Comparison of ENCODE assay signal across 8 mouse cellular contexts in the genomic region with DNA sequence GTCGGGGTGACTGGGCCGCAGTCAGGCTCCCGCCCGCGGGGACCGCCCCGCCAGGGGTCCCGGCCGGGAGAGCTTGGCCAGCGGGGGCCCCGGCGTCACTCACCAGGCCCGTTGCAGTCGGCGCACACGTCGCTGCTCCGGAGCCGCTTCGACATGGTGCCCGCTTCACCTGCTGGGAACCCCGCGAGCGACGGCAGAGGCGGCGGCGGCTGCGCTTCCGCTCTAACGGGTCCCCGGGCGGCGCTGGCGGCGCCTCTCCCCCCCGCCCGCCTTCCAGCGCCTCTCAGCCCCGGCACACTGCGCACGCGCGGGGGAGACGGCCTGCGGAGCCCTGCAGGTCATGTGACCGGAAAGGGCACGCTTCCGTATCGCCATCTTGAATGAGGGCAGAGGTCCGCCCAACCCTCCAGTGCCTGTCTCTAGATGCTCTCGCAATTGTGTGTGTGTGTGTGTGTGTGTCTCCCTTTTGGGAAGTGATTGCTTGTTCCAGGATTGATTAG. TPM values are rescaled to one million over a fixed set of nuclear protein-coding genes. Genes with fewer than 3 reads are reported as not detected.
DNase-seq lines count a peak whose midpoint lies in the region; ATAC-seq and TF ChIP-seq lines count a peak whose summit lies in the region.

No protein-coding gene starts in this region.

- H3K27ac ChIP-seq in heart, embryonic 12.5 days (ENCODE audit: poor library complexity, severe bottlenecking) = peak overlapping the region; percentile 86
- peak overlapping the region; percentile 92 for H3K27ac ChIP-seq in kidney, postnatal 0 days
- peak overlapping the region; percentile 72 for H3K27ac ChIP-seq in liver, embryonic 11.5 days (ENCODE audit: low read depth, low read length)
- H3K27ac ChIP-seq in stomach, embryonic 14.5 days (ENCODE audit: low read length) = peak overlapping the region; percentile 74

- under 1% methylated on average over 51 of the region's 52 CpGs for WGBS in heart, embryonic 12.5 days
- WGBS in kidney, postnatal 0 days = 0% methylated on average over 45 of the region's 52 CpGs
- under 1% methylated on average over 47 of the region's 52 CpGs for WGBS in liver, embryonic 11.5 days
- under 1% methylated on average over 50 of the region's 52 CpGs for WGBS in stomach, embryonic 14.5 days

- peak overlapping the region; percentile 93 for H3K4me3 ChIP-seq in heart, embryonic 12.5 days
- peak overlapping the region; percentile 99 for H3K4me3 ChIP-seq in kidney, postnatal 0 days (replicated peaks; ENCODE audit: low read depth, low read length)
- peak overlapping the region; percentile 100 for H3K4me3 ChIP-seq in liver, embryonic 11.5 days (ENCODE audit: low read depth, low read length)
- H3K4me3 ChIP-seq in stomach, embryonic 14.5 days (ENCODE audit: low read depth, low read length) = peak overlapping the region; percentile 99

- H3K4me2 ChIP-seq in heart, embryonic 12.5 days = peak overlapping the region; percentile 89
- H3K4me2 ChIP-seq in kidney, postnatal 0 days (ENCODE audit: low read length) = peak overlapping the region; percentile 95
- H3K4me2 ChIP-seq in liver, embryonic 11.5 days = peak overlapping the region; percentile 90
- H3K4me2 ChIP-seq in stomach, embryonic 14.5 days (replicated peaks; ENCODE audit: low read depth, low read length) = peak overlapping the region; percentile 97

- no peak for TF ChIP-seq CTCF in kidney, postnatal 0 days (IDR thresholded peaks at IDR 0.05; ENCODE audit: low read depth)

- peak; percentile 72 for ATAC-seq in erythroid progenitor cell, adult 5-6 weeks (replicated peaks; ENCODE audit: low FRiP score, poor library complexity, severe bottlenecking)
- ATAC-seq in heart, embryonic 12.5 days (ENCODE audit: insufficient number of reproducible peaks, low FRiP score) = peak; percentile 88
- peak; percentile 76 for ATAC-seq in kidney, postnatal 0 days (replicated peaks; ENCODE audit: low FRiP score, low read depth)
- peak; percentile 80 for ATAC-seq in liver, embryonic 11.5 days (replicated peaks; ENCODE audit: low FRiP score)
- ATAC-seq in stomach, embryonic 14.5 days (ENCODE audit: insufficient number of reproducible peaks, insufficient read depth, low FRiP score, low read depth) = peak; percentile 83

- peaks cover 20% of the 10 kb centered on the region for H3K4me1 ChIP-seq in heart, embryonic 12.5 days (replicated peaks)
- 0 out of 2 replicates have a peak, but pooled peaks cover 4% of the 10 kb centered on the region for H3K4me1 ChIP-seq in kidney, postnatal 0 days (replicated peaks; ENCODE audit: insufficient read depth, low read length)
- peaks cover 33% of the 10 kb centered on the region for H3K4me1 ChIP-seq in liver, embryonic 11.5 days (replicated peaks; ENCODE audit: control insufficient read depth, insufficient read depth, low read length)
- peaks cover 20% of the 10 kb centered on the region for H3K4me1 ChIP-seq in stomach, embryonic 14.5 days (ENCODE audit: control insufficient read depth, insufficient read depth, low read length)

- H3K9me3 ChIP-seq in heart, embryonic 12.5 days (replicated peaks) = no peaks in the 10 kb centered on the region
- no peaks in the 10 kb centered on the region for H3K9me3 ChIP-seq in kidney, postnatal 0 days (replicated peaks; ENCODE audit: low read length)
- H3K9me3 ChIP-seq in liver, embryonic 11.5 days (ENCODE audit: control insufficient read depth, low read length) = no peaks in the 10 kb centered on the region
- no peaks in the 10 kb centered on the region for H3K9me3 ChIP-seq in stomach, embryonic 14.5 days (ENCODE audit: control insufficient read depth, low read depth, low read length)

- peak; percentile 98 for DNase-seq in CD4-positive helper T cell, adult 2 months (ENCODE audit: low read depth, low spot score)
- DNase-seq in brain, embryonic 18.5 days (ENCODE audit: low read depth, low spot score) = peak; percentile 94
- DNase-seq in kidney, postnatal 0 days (ENCODE audit: low spot score) = peak; percentile 98
- DNase-seq in liver, embryonic 11.5 days (ENCODE audit: low spot score) = peak; percentile 95
- DNase-seq in naive thymus-derived CD4-positive, alpha-beta T cell, adult 2 months (ENCODE audit: low read depth) = peak; percentile 98

- no peaks in the 10 kb centered on the region for H3K27me3 ChIP-seq in heart, embryonic 12.5 days (replicated peaks)
- H3K27me3 ChIP-seq in kidney, postnatal 0 days (ENCODE audit: insufficient read depth, low read length) = no peaks in the 10 kb centered on the region
- no peaks in the 10 kb centered on the region for H3K27me3 ChIP-seq in liver, embryonic 11.5 days (replicated peaks; ENCODE audit: control insufficient read depth, insufficient read depth, low read length)
- H3K27me3 ChIP-seq in stomach, embryonic 14.5 days (ENCODE audit: control insufficient read depth, insufficient read depth, low read length) = no peaks in the 10 kb centered on the region

- H3K36me3 ChIP-seq in heart, embryonic 12.5 days = peaks cover 5% of the 10 kb centered on the region; the same call in 1 of the 2 replicates
- H3K36me3 ChIP-seq in kidney, postnatal 0 days (ENCODE audit: insufficient read depth, low read length) = no peaks in the 10 kb centered on the region
- H3K36me3 ChIP-seq in liver, embryonic 11.5 days (ENCODE audit: control insufficient read depth, insufficient read depth, low read length) = peaks cover 2% of the 10 kb centered on the region; the same call in 1 of the 2 replicates
- no peaks in the 10 kb centered on the region for H3K36me3 ChIP-seq in stomach, embryonic 14.5 days (ENCODE audit: control insufficient read depth, insufficient read depth, low read length)

- peak overlapping the region; percentile 96 for H3K9ac ChIP-seq in heart, embryonic 12.5 days
- peak overlapping the region; percentile 94 for H3K9ac ChIP-seq in kidney, postnatal 0 days (ENCODE audit: low read depth, low read length)
- H3K9ac ChIP-seq in liver, embryonic 11.5 days (ENCODE audit: low read depth, low read length) = peak overlapping the region; percentile 96
- peak overlapping the region; percentile 81 for H3K9ac ChIP-seq in stomach, embryonic 14.5 days (replicated peaks; ENCODE audit: low read depth, low read length)

RNA-seq across cellular contexts. Expression of gene Ankrd13a, which starts 1.2 kb away (rescaled TPM):
- total RNA-seq in erythroid progenitor cell, adult 5-6 weeks (2015; ENCODE audit: low replicate concordance) = 113 and 121 TPM in 2 replicates
- 124 and 147 TPM in 2 replicates for total RNA-seq in erythroid progenitor cell, adult 5-6 weeks (2017; ENCODE audit: low replicate concordance)
- 45.2 and 45.6 TPM in 2 replicates for polyA plus RNA-seq in heart, embryonic 12.5 days (2016; fragmentation: Nextera tagmentation; extraction: Ambion mirVana)
- 45.6 and 49.2 TPM in 2 replicates for polyA plus RNA-seq in kidney, postnatal 0 days (2015; fragmentation: Nextera tagmentation; extraction: Ambion mirVana)
- polyA plus RNA-seq in liver, embryonic 11.5 days (2014; fragmentation: Nextera tagmentation; extraction: Ambion mirVana) = 81.2 and 96.5 TPM in 2 replicates
- polyA plus RNA-seq in stomach, embryonic 14.5 days (2014; fragmentation: Nextera tagmentation; extraction: Ambion mirVana) = 35.6 and 49.5 TPM in 2 replicates

RNA-seq across cellular contexts. Expression of gene Git2, which starts 2.1 kb away (rescaled TPM):
- total RNA-seq in erythroid progenitor cell, adult 5-6 weeks (2015; ENCODE audit: low replicate concordance) = 57.0 and 59.5 TPM in 2 replicates
- total RNA-seq in erythroid progenitor cell, adult 5-6 weeks (2017; ENCODE audit: low replicate concordance) = 51.1 and 56.1 TPM in 2 replicates
- polyA plus RNA-seq in heart, embryonic 12.5 days (2016; fragmentation: Nextera tagmentation; extraction: Ambion mirVana) = 33.6 and 36.4 TPM in 2 replicates
- 25.8 and 27.8 TPM in 2 replicates for polyA plus RNA-seq in kidney, postnatal 0 days (2015; fragmentation: Nextera tagmentation; extraction: Ambion mirVana)
- 37.5 and 46.1 TPM in 2 replicates for polyA plus RNA-seq in liver, embryonic 11.5 days (2014; fragmentation: Nextera tagmentation; extraction: Ambion mirVana)
- 41.2 and 42.6 TPM in 2 replicates for polyA plus RNA-seq in stomach, embryonic 14.5 days (2014; fragmentation: Nextera tagmentation; extraction: Ambion mirVana)

RNA-seq across cellular contexts. Expression of gene 1500011B03Rik, which starts 50.0 kb away (rescaled TPM):
- total RNA-seq in erythroid progenitor cell, adult 5-6 weeks (2015; ENCODE audit: low replicate concordance) = 11.7 and 11.9 TPM in 2 replicates
- total RNA-seq in erythroid progenitor cell, adult 5-6 weeks (2017; ENCODE audit: low replicate concordance) = 14.5 TPM in 1 of 2 replicates, not detected in the other
- 53.2 and 57.5 TPM in 2 replicates for polyA plus RNA-seq in heart, embryonic 12.5 days (2016; fragmentation: Nextera tagmentation; extraction: Ambion mirVana)
- polyA plus RNA-seq in kidney, postnatal 0 days (2015; fragmentation: Nextera tagmentation; extraction: Ambion mirVana) = 160 and 189 TPM in 2 replicates
- polyA plus RNA-seq in liver, embryonic 11.5 days (2014; fragmentation: Nextera tagmentation; extraction: Ambion mirVana) = 70.3 and 75.6 TPM in 2 replicates
- 112 and 113 TPM in 2 replicates for polyA plus RNA-seq in stomach, embryonic 14.5 days (2014; fragmentation: Nextera tagmentation; extraction: Ambion mirVana)

Comparison
In these comparisons a context has a peak if more than half of its experiments do, and no peak if none do; other contexts are left out.
1. Peak in every context shown above with its lines: DNase-seq, ATAC-seq, H3K4me3 ChIP-seq and H3K27ac ChIP-seq.